Mouse (Mus musculus): ENCODE data around the gene Cdca3.
A peak's percentile ranks its signal among the peaks of the same experiment; 100 is the strongest.

The Cdca3 gene

GRCm38 (mm10) chr6:124831649-124832048 lies 2.3 kb downstream of the Cdca3 start:
- no peak for DNase-seq (ENCODE audit: low spot score in 2 of 2)

- peak; percentile 39 to 49 for DNase-seq (ENCODE audit: low spot score in 2 of 2)
These were observed 5.2 kb downstream of the Cdca3 start for GRCm38 (mm10) chr6:124834512-124835081.

GRCm38 (mm10) chr6:124835531-124835930 lies 6.2 kb downstream of the Cdca3 start:
- DNase-seq (ENCODE audit: low spot score in 2 of 2), result no peak

GRCm38 (mm10) chr6:124836411-124836810 lies 7.1 kb downstream of the Cdca3 start:
- no peak for DNase-seq (ENCODE audit: low spot score in 2 of 2)

- no peak for DNase-seq (ENCODE audit: low spot score in 2 of 2)
These were observed 10.5 kb downstream of the Cdca3 start for GRCm38 (mm10) chr6:124839805-124840204.

- no peak for DNase-seq (ENCODE audit: low spot score in 2 of 2)
These were observed 11.2 kb downstream of the Cdca3 start, which contains the start of gene Gnb3 for GRCm38 (mm10) chr6:124840241-124841167. TSS of gene Gnb3 (minus strand) at chr6:124840275.

GRCm38 (mm10) chr6:124847305-124847704 lies 18.0 kb downstream of the Cdca3 start:
- DNase-seq (ENCODE audit: low spot score in 2 of 2), result peak; percentile 85 to 86

GRCm38 (mm10) chr6:124850535-124850934 lies 21.2 kb downstream of the Cdca3 start:
- DNase-seq (ENCODE audit: low spot score in 2 of 2), result no peak

- no peak for DNase-seq (ENCODE audit: low spot score in 2 of 2)
These were observed 25.3 kb downstream of the Cdca3 start for GRCm38 (mm10) chr6:124854647-124855046.

- DNase-seq (ENCODE audit: low spot score in 2 of 2), result no peak
These were observed 27.0 kb downstream of the Cdca3 start for GRCm38 (mm10) chr6:124856321-124856720.

- peak; percentile 74 to 83 for DNase-seq (ENCODE audit: low spot score in 2 of 2)
These were observed 27.8 kb downstream of the Cdca3 start, which contains the start of gene P3h3 for GRCm38 (mm10) chr6:124856916-124857839. TSS of gene P3h3 (minus strand) at chr6:124857752.

GRCm38 (mm10) chr6:124857840-124858530 lies 28.6 kb downstream of the Cdca3 start:
- DNase-seq (ENCODE audit: low spot score in 2 of 2), result no peak

- no peak for DNase-seq (ENCODE audit: low spot score in 2 of 2)
These were observed 29.4 kb downstream of the Cdca3 start for GRCm38 (mm10) chr6:124858561-124859318.

- peak; percentile 83 to 85 for DNase-seq (ENCODE audit: low spot score in 2 of 2)
These were observed 30.4 kb downstream of the Cdca3 start for GRCm38 (mm10) chr6:124859725-124860124.

- no peak for DNase-seq (ENCODE audit: low spot score in 2 of 2)
These were observed 31.2 kb downstream of the Cdca3 start for GRCm38 (mm10) chr6:124860511-124860910.

- DNase-seq (ENCODE audit: low spot score in 2 of 2), result no peak
These were observed 31.9 kb downstream of the Cdca3 start for GRCm38 (mm10) chr6:124861266-124861665.

GRCm38 (mm10) chr6:124861802-124862201 lies 32.5 kb downstream of the Cdca3 start:
- DNase-seq (ENCODE audit: low spot score in 2 of 2), result no peak

GRCm38 (mm10) chr6:124862406-124863124 lies 33.2 kb downstream of the Cdca3 start:
- DNase-seq (ENCODE audit: low spot score in 2 of 2), result no peak

- no peak for DNase-seq (ENCODE audit: low spot score in 2 of 2)
These were observed 33.8 kb downstream of the Cdca3 start for GRCm38 (mm10) chr6:124863125-124863657.
